In genomic region chr12:37881376-37881775, GRCm38 (mm10) we compare ENCODE assay signal across 8 mouse cellular contexts.
DNase-seq lines count a peak whose midpoint lies in the region; ATAC-seq lines count a peak whose summit lies in the region.

No protein-coding gene starts in this region.

- peak overlapping the region; percentile 88 for H3K4me2 ChIP-seq in lung, embryonic 15.5 days
- H3K4me2 ChIP-seq in stomach, embryonic 14.5 days (replicated peaks; ENCODE audit: low read depth, low read length) = peak overlapping the region; percentile 79

- peak; percentile 18 for DNase-seq in cerebellum, adult 9-10 months
- no peak for DNase-seq in cerebellum, adult 11 months
- DNase-seq in lung, postnatal 14 days = no peak
- no peak for DNase-seq in limb, embryonic 10.5 days (ENCODE audit: low spot score)
- no peak for DNase-seq in ovary, adult 18-20 months (ENCODE audit: low spot score)
- DNase-seq in thymus, postnatal 25 days = no peak

- peak overlapping the region; percentile 50 for H3K4me3 ChIP-seq in lung, embryonic 15.5 days
- peak overlapping the region; percentile 54 for H3K4me3 ChIP-seq in limb, embryonic 10.5 days
- H3K4me3 ChIP-seq in stomach, embryonic 14.5 days (ENCODE audit: low read depth, low read length) = peak overlapping the region; percentile 34

- no peak overlapping the region for H3K27ac ChIP-seq in lung, embryonic 15.5 days
- H3K27ac ChIP-seq in limb, embryonic 10.5 days = no peak overlapping the region
- no peak overlapping the region for H3K27ac ChIP-seq in stomach, embryonic 14.5 days (ENCODE audit: low read length)

- no peaks in the 10 kb centered on the region for H3K9me3 ChIP-seq in lung, embryonic 15.5 days
- H3K9me3 ChIP-seq in limb, embryonic 10.5 days (replicated peaks) = no peaks in the 10 kb centered on the region
- H3K9me3 ChIP-seq in stomach, embryonic 14.5 days (ENCODE audit: control insufficient read depth, low read depth, low read length) = no peaks in the 10 kb centered on the region

- WGBS in lung, embryonic 15.5 days = 10% methylated on average over 10 of the region's 10 CpGs
- WGBS in limb, embryonic 10.5 days = 6% methylated on average over 10 of the region's 10 CpGs
- WGBS in stomach, embryonic 14.5 days = 8% methylated on average over 10 of the region's 10 CpGs

- peaks cover 16% of the 10 kb centered on the region for H3K4me1 ChIP-seq in lung, embryonic 15.5 days
- H3K4me1 ChIP-seq in limb, embryonic 10.5 days = peaks cover 16% of the 10 kb centered on the region
- H3K4me1 ChIP-seq in stomach, embryonic 14.5 days (ENCODE audit: control insufficient read depth, insufficient read depth, low read length) = 0 out of 2 replicates have a peak, but pooled peaks cover 4% of the 10 kb centered on the region

- no peak for ATAC-seq in lung, embryonic 15.5 days (ENCODE audit: borderline replicate concordance, extremely low read depth, low FRiP score, low TSS enrichment)
- ATAC-seq in stomach, embryonic 14.5 days (ENCODE audit: insufficient number of reproducible peaks, insufficient read depth, low FRiP score, low read depth) = no peak

- no peaks in the 10 kb centered on the region for H3K27me3 ChIP-seq in lung, embryonic 15.5 days
- H3K27me3 ChIP-seq in limb, embryonic 10.5 days (ENCODE audit: low read depth, poor library complexity, severe bottlenecking) = peaks cover 29% of the 10 kb centered on the region
- no peaks in the 10 kb centered on the region for H3K27me3 ChIP-seq in stomach, embryonic 14.5 days (ENCODE audit: control insufficient read depth, insufficient read depth, low read length)

- no peaks in the 10 kb centered on the region for H3K36me3 ChIP-seq in lung, embryonic 15.5 days
- no peaks in the 10 kb centered on the region for H3K36me3 ChIP-seq in limb, embryonic 10.5 days
- no peaks in the 10 kb centered on the region for H3K36me3 ChIP-seq in stomach, embryonic 14.5 days (ENCODE audit: control insufficient read depth, insufficient read depth, low read length)

- peak overlapping the region; percentile 44; the same call in 1 of the 2 replicates for H3K9ac ChIP-seq in lung, embryonic 15.5 days
- no peak overlapping the region for H3K9ac ChIP-seq in stomach, embryonic 14.5 days (replicated peaks; ENCODE audit: low read depth, low read length)
